Mouse (Mus musculus): Measurements from ENCODE around the gene Dpf3. TPM values are rescaled to one million over a fixed set of nuclear protein-coding genes. Genes with fewer than 3 reads are reported as not detected.

The Dpf3 gene
- polyA plus RNA-seq, 1 experiment = 0.52 TPM

DNA sequence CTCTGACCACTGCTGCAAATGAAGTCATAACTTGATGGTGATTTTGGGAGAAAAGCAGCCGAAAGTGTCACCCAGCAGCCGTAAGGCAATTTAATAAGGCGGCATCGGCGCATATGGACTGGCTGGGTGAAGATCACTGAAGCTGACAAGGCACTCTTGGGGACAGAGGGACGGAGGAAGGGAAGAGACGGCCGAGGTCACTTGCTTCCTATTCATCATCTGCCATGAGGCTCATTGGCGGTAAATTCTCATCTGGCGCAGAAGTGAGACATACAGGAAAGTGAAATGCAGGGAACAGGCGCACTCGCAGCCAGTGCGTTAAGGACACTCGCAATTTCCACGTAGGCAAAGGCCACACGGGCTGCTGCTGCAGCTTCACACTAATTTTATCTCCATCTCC, 95.5 kb downstream of the Dpf3 start:
- Histone ChIP-seq H3K4me3 (no peak overlapping the region), H3K27me3 (ENCODE audit: control insufficient read depth, insufficient read depth, insufficient read length) (no peaks in the 10 kb centered on the region)
- TF ChIP-seq SRF (IDR thresholded peaks at IDR 0.05; ENCODE audit: control insufficient read depth, insufficient read length, low read depth) (no peak), POLR2AphosphoS2 (IDR thresholded peaks at IDR 0.05; ENCODE audit: insufficient read length, low read depth) (no peak), TCF3 (IDR thresholded peaks at IDR 0.05; ENCODE audit: insufficient read length, low read depth) (no peak), USF1 (IDR thresholded peaks at IDR 0.05; ENCODE audit: low read depth) (no peak), MAX (IDR thresholded peaks at IDR 0.05; ENCODE audit: low read depth) (no peak), MYOD1 (IDR thresholded peaks at IDR 0.05; ENCODE audit: control insufficient read depth in 1 of 3, insufficient read length in 2 of 3, low read depth in 2 of 3) (no peak), POLR2A (IDR thresholded peaks at IDR 0.05; ENCODE audit: insufficient read length, low read depth) (no peak), REST (IDR thresholded peaks at IDR 0.05; ENCODE audit: insufficient read depth, insufficient read length) (no peak), E2F4 (IDR thresholded peaks at IDR 0.05; ENCODE audit: insufficient read depth) (no peak), TCF12 (IDR thresholded peaks at IDR 0.05; ENCODE audit: insufficient read depth, poor library complexity, severe bottlenecking) (no peak), MYOG (IDR thresholded peaks at IDR 0.05; ENCODE audit: control insufficient read depth in 1 of 3, insufficient read depth in 1 of 3, insufficient read length in 2 of 3, low read depth in 2 of 3) (no peak), CEBPB (IDR thresholded peaks at IDR 0.05; ENCODE audit: insufficient read depth, poor library complexity, severe bottlenecking) (no peak)

DNA sequence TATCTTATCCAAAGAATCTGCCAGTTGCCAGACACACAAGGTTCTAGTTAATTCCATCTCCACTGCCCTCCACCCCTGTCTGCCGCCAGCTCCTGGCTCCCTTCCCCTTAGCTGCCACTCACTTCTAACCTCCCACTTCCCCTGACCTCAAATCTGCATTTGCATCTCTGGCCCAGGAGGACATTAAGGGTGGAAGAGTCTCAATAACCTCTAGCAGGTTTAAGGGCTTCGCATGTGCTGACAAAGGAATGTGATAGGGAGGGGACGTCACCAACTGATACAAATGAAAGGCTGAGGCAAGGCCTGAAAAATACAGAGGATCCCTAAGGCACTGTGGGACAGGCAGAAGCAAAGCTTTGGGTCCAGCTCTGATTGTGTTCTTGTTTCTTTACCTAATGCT, 100.0 kb downstream of the Dpf3 start:
- no peak overlapping the region for H3ac ChIP-seq (ENCODE audit: control insufficient read depth, insufficient read length)
- TF ChIP-seq TCF12 (IDR thresholded peaks at IDR 0.05; ENCODE audit: insufficient read depth, poor library complexity, severe bottlenecking) (no peak), REST (IDR thresholded peaks at IDR 0.05; ENCODE audit: insufficient read depth, insufficient read length) (no peak), USF1 (IDR thresholded peaks at IDR 0.05; ENCODE audit: low read depth) (no peak), MYOD1 (IDR thresholded peaks at IDR 0.05; ENCODE audit: control insufficient read depth in 1 of 3, insufficient read length in 2 of 3, low read depth in 2 of 3) (no peak)
- H3K79me2 ChIP-seq (ENCODE audit: control insufficient read depth, insufficient read depth) = no peaks in the 10 kb centered on the region
- no peak overlapping the region for H3K4me2 ChIP-seq (ENCODE audit: low read depth)
- H3K27me3 ChIP-seq (ENCODE audit: control insufficient read depth, insufficient read depth, insufficient read length) = peaks cover 5% of the 10 kb centered on the region
- no peak overlapping the region for H3K4me3 ChIP-seq
- H3K36me3 ChIP-seq (ENCODE audit: control insufficient read depth, insufficient read depth) = no peaks in the 10 kb centered on the region

More for the DNA sequence above, 95.5 kb downstream of the Dpf3 start:
- H3ac ChIP-seq (ENCODE audit: control insufficient read depth, insufficient read length) = no peak overlapping the region
- no peaks in the 10 kb centered on the region for H3K36me3 ChIP-seq (ENCODE audit: control insufficient read depth, insufficient read depth)
- H3K79me2 ChIP-seq (ENCODE audit: control insufficient read depth, insufficient read depth) = no peaks in the 10 kb centered on the region
- no peak overlapping the region for H3K4me2 ChIP-seq (ENCODE audit: low read depth)

DNA sequence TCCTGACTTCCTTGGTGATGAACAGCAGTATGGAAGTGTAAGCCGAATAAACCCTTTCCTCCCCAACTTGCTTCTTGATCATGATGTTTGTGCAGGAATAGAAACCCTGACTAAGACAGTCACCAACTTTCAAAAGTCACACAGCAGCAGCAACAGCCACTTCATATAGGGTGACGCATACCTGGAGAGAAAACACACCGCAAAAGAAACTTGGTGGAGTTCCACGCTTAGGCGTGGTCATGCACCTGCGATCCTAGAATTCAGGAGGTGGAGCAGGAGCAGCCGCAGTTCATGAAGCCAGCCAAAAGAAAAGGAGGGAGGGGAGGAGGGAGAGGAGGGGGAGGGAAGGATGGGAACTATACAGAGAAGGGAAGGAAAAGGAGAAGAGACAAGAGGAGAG, 106.4 kb downstream of the Dpf3 start:
- H3K4me2 ChIP-seq (ENCODE audit: low read depth) = no peak overlapping the region
- H3K79me2 ChIP-seq (ENCODE audit: control insufficient read depth, insufficient read depth) = no peaks in the 10 kb centered on the region
- no peaks in the 10 kb centered on the region for H3K36me3 ChIP-seq (ENCODE audit: control insufficient read depth, insufficient read depth)
- no peak overlapping the region for H3ac ChIP-seq (ENCODE audit: control insufficient read depth, insufficient read length)
- no peak overlapping the region for H3K4me3 ChIP-seq
- TF ChIP-seq MYOD1 (IDR thresholded peaks at IDR 0.05; ENCODE audit: control insufficient read depth in 1 of 3, insufficient read length in 2 of 3, low read depth in 2 of 3) (no peak), TCF3 (IDR thresholded peaks at IDR 0.05; ENCODE audit: insufficient read length, low read depth) (no peak), E2F4 (IDR thresholded peaks at IDR 0.05; ENCODE audit: insufficient read depth) (no peak), POLR2A (IDR thresholded peaks at IDR 0.05; ENCODE audit: insufficient read length, low read depth) (no peak), CEBPB (IDR thresholded peaks at IDR 0.05; ENCODE audit: insufficient read depth, poor library complexity, severe bottlenecking) (no peak), MYOG (IDR thresholded peaks at IDR 0.05; ENCODE audit: control insufficient read depth in 1 of 3, insufficient read depth in 1 of 3, insufficient read length in 2 of 3, low read depth in 2 of 3) (no peak), SRF (IDR thresholded peaks at IDR 0.05; ENCODE audit: control insufficient read depth, insufficient read length, low read depth) (no peak), REST (IDR thresholded peaks at IDR 0.05; ENCODE audit: insufficient read depth, insufficient read length) (no peak), TCF12 (IDR thresholded peaks at IDR 0.05; ENCODE audit: insufficient read depth, poor library complexity, severe bottlenecking) (no peak), MAX (IDR thresholded peaks at IDR 0.05; ENCODE audit: low read depth) (no peak)
- peaks cover 5% of the 10 kb centered on the region for H3K27me3 ChIP-seq (ENCODE audit: control insufficient read depth, insufficient read depth, insufficient read length)

DNA sequence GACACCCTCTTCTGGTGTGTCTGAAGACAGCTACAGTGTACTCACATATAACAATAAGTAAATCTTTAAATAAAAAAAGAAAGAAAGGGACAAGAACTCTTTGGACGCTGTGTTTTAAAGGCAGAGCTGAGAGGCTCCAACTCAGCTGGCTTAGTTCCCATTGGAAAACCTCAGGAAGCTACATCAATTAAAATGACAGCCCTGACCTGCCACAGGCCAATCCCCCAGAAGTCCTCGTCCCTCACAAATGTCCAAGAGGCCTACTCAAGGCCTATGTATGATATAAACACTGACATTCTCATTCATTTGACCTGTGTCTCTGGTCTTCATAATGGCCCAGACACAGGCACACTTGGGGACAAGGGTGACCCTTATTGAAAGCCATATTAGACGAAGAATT, 107.5 kb downstream of the Dpf3 start:
- TF ChIP-seq POLR2A (IDR thresholded peaks at IDR 0.05; ENCODE audit: insufficient read length, low read depth) = no peak
- Histone ChIP-seq H3K27me3 (ENCODE audit: control insufficient read depth, insufficient read depth, insufficient read length) (peaks cover 11% of the 10 kb centered on the region), H3K4me2 (ENCODE audit: low read depth) (no peak overlapping the region), H3K36me3 (ENCODE audit: control insufficient read depth, insufficient read depth) (no peaks in the 10 kb centered on the region), H3K4me3 (no peak overlapping the region), H3K79me2 (ENCODE audit: control insufficient read depth, insufficient read depth) (no peaks in the 10 kb centered on the region), H3ac (ENCODE audit: control insufficient read depth, insufficient read length) (no peak overlapping the region)

DNA sequence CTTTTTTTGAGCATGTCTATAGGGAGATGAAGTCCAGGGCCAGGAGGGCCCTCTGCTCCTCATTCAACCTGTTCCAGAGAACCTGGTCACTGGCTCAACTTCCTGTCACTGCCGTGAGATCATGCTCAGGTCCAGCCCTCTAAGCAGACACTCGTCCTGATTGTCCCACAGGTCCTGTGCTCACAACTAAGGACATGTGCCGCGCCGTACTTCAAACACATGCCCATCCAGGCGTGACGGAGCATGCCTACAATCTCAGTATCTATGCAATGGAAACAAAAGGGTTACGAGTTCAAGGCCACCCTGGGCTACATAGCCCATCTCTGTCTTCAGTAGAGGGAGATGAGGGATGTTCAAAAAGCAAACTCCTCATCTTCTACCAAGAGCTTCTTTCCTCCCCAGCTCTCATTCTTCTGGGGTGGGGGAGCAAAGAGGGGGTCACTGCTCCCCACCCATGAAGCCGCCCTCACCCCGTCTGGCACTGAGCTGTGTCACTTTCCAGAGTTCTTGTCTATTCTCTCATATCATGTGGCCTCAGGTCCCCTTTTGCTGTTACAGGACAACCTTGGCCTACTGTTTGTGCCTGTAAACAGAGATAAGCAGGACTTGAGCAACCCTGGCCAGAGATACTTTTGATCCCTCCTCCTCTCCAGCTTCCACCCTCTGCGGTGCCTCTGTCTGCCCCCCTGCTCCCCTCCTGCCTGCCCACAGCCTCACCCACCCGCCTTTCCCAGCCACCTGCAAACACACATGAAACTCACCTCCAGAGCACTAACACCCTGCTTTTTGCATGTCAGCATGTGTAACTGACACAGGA, 112.3 kb downstream of the Dpf3 start:
- H3K4me3 ChIP-seq = no peak overlapping the region

More for the DNA sequence above, 112.3 kb downstream of the Dpf3 start:
- TF ChIP-seq SRF (IDR thresholded peaks at IDR 0.05; ENCODE audit: control insufficient read depth, insufficient read length, low read depth) (no peak), TCF3 (IDR thresholded peaks at IDR 0.05; ENCODE audit: insufficient read length, low read depth) (no peak), USF1 (IDR thresholded peaks at IDR 0.05; ENCODE audit: low read depth) (no peak), E2F4 (IDR thresholded peaks at IDR 0.05; ENCODE audit: insufficient read depth) (no peak), TCF12 (IDR thresholded peaks at IDR 0.05; ENCODE audit: insufficient read depth, poor library complexity, severe bottlenecking) (no peak), REST (IDR thresholded peaks at IDR 0.05; ENCODE audit: insufficient read depth, insufficient read length) (no peak), MAX (IDR thresholded peaks at IDR 0.05; ENCODE audit: low read depth) (no peak), CEBPB (IDR thresholded peaks at IDR 0.05; ENCODE audit: insufficient read depth, poor library complexity, severe bottlenecking) (no peak), MYOD1 (IDR thresholded peaks at IDR 0.05; ENCODE audit: control insufficient read depth in 1 of 3, insufficient read length in 2 of 3, low read depth in 2 of 3) (no peak), POLR2A (IDR thresholded peaks at IDR 0.05; ENCODE audit: insufficient read length, low read depth) (no peak), POLR2AphosphoS2 (IDR thresholded peaks at IDR 0.05; ENCODE audit: insufficient read length, low read depth) (no peak), MYOG (IDR thresholded peaks at IDR 0.05; ENCODE audit: control insufficient read depth in 1 of 3, insufficient read depth in 1 of 3, insufficient read length in 2 of 3, low read depth in 2 of 3) (no peak)
- Histone ChIP-seq H3K27me3 (ENCODE audit: control insufficient read depth, insufficient read depth, insufficient read length) (peaks cover 10% of the 10 kb centered on the region), H3ac (ENCODE audit: control insufficient read depth, insufficient read length) (no peak overlapping the region), H3K36me3 (ENCODE audit: control insufficient read depth, insufficient read depth) (no peaks in the 10 kb centered on the region), H3K4me2 (ENCODE audit: low read depth) (no peak overlapping the region), H3K79me2 (ENCODE audit: control insufficient read depth, insufficient read depth) (no peaks in the 10 kb centered on the region)
